Mouse (Mus musculus) stomach, postnatal 0 days (tissue): ENCODE results near the gene Farp1. TPM values are rescaled to one million over a fixed set of nuclear protein-coding genes. Genes with fewer than 3 reads are reported as not detected.

Source experiments
- ATAC-seq: fragments of 200-750 bp; cut with Nextera tagmentation; 2 replicates; pipeline ENCODE4 v1.8.0; 2017; ENCODE audit not compliant: low FRiP score, low TSS enrichment
- DNase-seq: peaks from one replicate; pipeline ENCODE4 v3.0.0-alpha.2; 2016; ENCODE audit warnings: low spot score
- H3K27ac ChIP-seq: fragments of 300-500 bp; sonication (generic); replicated peaks from 2 replicates; pipeline ENCODE4 v1.5.1; 2014; ENCODE audit warnings: mild to moderate bottlenecking, control low read depth
- H3K27me3 ChIP-seq: fragments of 300-500 bp; sonication (generic); 2 replicates; pipeline ENCODE4 v1.6.1; 2014; ENCODE audit warnings: low read length; ENCODE audit not compliant: control insufficient read depth, insufficient read depth
- H3K36me3 ChIP-seq: fragments of 300-500 bp; sonication (generic); 2 replicates; pipeline ENCODE4 v1.6.1; 2014; ENCODE audit warnings: low read length, mixed read lengths; ENCODE audit not compliant: control insufficient read depth, insufficient read depth
- H3K4me1 ChIP-seq: fragments of 300-500 bp; sonication (generic); replicated peaks from 2 replicates; pipeline ENCODE4 v1.6.1; 2014; ENCODE audit warnings: antibody characterized with exemption; ENCODE audit not compliant: control insufficient read depth, insufficient read depth
- H3K4me2 ChIP-seq: fragments of 300-500 bp; sonication (generic); replicated peaks from 2 replicates; pipeline ENCODE4 v1.6.1; 2014; ENCODE audit warnings: low read depth, mild to moderate bottlenecking, control low read depth, moderate library complexity
- H3K4me3 ChIP-seq: fragments of 300-500 bp; sonication (generic); 2 replicates; pipeline ENCODE4 v1.5.1; 2014; ENCODE audit warnings: low read depth, low read length, control low read depth
- H3K9ac ChIP-seq: fragments of 300-500 bp; sonication (generic); 2 replicates; pipeline ENCODE4 v1.6.1; 2014; ENCODE audit warnings: mild to moderate bottlenecking, low read length, control low read depth, mixed read lengths
- H3K9me3 ChIP-seq: fragments of 300-500 bp; sonication (generic); 2 replicates; pipeline ENCODE4 v1.6.1; 2016; ENCODE audit warnings: low read length; ENCODE audit not compliant: control insufficient read depth
- CTCF ChIP-seq: IDR thresholded peaks from 2 replicates; pipeline ENCODE4 v1.5.1; 2016; ENCODE audit warnings: antibody characterized with exemption, low read depth, mild to moderate bottlenecking, moderate library complexity
- EP300 ChIP-seq: optimal IDR thresholded peaks from 2 replicates; pipeline ENCODE3; 2016; ENCODE audit warnings: antibody characterized with exemption
- WGBS: fragments of 180-500 bp; shearing (Covaris S2); extraction: QIAGEN DNeasy Blood & Tissue Kit; methylation state at CpG from one replicate; pipeline ENCODE4 v1.1.7; 2014; 5-methylcytosine and 5-hydroxymethylcytosine counted together
- polyA plus RNA-seq: library from polyadenylated mRNA; unstranded; fragments of >200 nt; fragmentation: Nextera tagmentation; extraction: Ambion mirVana; gene quantifications from 2 replicates; pipeline ENCODE4 v1.2.1, GENCODE M21; 2015

The Farp1 gene
- polyA plus RNA-seq, 1 experiment from 2014 or later: 4.6 TPM

DNA sequence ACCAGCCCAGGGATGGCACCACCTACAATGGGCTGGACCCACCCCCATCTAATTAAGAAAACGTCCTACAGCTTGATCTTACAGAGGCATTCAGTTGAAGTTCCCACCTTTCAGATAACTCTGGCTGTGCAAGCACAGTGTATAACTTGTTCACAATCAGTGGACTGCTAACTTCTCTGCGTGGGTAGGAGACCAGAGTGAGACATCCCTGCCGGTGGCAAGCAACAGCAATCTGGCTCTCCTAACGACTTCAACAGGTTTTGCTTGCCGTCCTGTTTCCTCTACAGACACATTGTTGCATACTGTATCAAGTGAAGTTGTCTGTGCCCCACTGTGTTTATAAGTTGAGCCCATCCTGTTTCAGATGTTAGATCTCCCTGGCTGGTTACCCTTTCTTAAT lies 45.7 kb downstream of the Farp1 start:
- H3K27me3 ChIP-seq: no peaks in the 10 kb centered on the region
- no peak overlapping the region for H3K9ac ChIP-seq
- no peaks in the 10 kb centered on the region for H3K9me3 ChIP-seq
- no peak overlapping the region for H3K4me2 ChIP-seq
- 77% methylated on average over 5 of the region's 5 CpGs for WGBS
- no peaks in the 10 kb centered on the region for H3K4me1 ChIP-seq
- TF ChIP-seq CTCF (no peak), EP300 (no peak)
- no peak overlapping the region for H3K27ac ChIP-seq
- no peaks in the 10 kb centered on the region; the same call in 1 of the 2 replicates for H3K36me3 ChIP-seq
- no peak overlapping the region for H3K4me3 ChIP-seq
- ATAC-seq (no peak), DNase-seq (no peak)

DNA sequence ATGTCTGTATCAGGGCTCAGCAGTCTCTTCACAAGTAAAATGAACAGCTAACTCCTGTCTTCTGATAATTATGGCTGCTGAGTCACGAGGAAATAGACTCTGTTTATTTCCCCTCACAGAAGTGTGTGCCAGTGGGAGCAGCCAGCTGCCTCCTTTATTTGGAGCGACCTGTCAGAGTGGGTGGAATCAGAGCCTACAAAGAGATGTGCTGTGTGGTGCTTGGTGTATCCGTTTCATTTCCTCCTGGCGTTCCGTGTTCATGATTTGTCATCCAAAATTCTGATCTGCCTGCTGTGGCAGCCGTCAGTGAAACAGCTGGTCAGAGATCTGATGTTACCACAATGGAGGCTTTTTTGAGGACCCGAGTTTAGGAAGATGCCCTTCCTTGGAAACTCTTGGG lies 47.3 kb downstream of the Farp1 start:
- WGBS: 11% methylated on average over 7 of the region's 7 CpGs
- Histone ChIP-seq H3K9ac (no peak overlapping the region), H3K4me3 (no peak overlapping the region), H3K27me3 (no peaks in the 10 kb centered on the region), H3K27ac (peak overlapping the region; percentile 49; the same call in 1 of the 2 replicates), H3K36me3 (no peaks in the 10 kb centered on the region; the same call in 1 of the 2 replicates), H3K4me1 (no peaks in the 10 kb centered on the region), H3K4me2 (no peak overlapping the region), H3K9me3 (no peaks in the 10 kb centered on the region)
- DNase-seq (no peak), ATAC-seq (peak; percentile 87)
- no peak for TF ChIP-seq EP300
- TF ChIP-seq CTCF: no peak

DNA sequence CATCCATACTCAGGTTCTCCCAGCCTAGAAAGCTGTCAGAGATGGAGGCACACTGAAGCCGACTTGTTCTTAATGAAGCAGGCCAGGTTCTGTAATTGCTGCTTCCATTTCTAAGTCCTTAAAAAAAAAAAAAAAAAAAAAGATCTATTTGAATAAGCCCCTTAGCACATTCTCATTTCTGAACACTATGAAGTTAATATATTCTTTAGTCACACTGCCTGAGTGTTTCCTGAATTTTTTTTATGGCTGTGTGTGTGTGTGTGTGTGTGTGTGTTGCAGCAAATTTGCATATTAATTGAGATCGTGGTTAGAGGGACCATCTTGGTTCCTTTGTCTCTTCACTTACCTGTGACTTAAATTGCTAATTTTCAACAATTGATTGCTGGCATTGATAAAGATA lies 47.8 kb downstream of the Farp1 start:
- no peaks in the 10 kb centered on the region for H3K27me3 ChIP-seq
- no peak overlapping the region for H3K4me3 ChIP-seq
- TF ChIP-seq CTCF (no peak), EP300 (no peak)
- no peaks in the 10 kb centered on the region for H3K4me1 ChIP-seq
- no peaks in the 10 kb centered on the region for H3K9me3 ChIP-seq
- no peak for ATAC-seq
- H3K9ac ChIP-seq: no peak overlapping the region
- H3K4me2 ChIP-seq: no peak overlapping the region
- 72% methylated on average over 2 of the region's 2 CpGs for WGBS
- H3K27ac ChIP-seq: peak overlapping the region; percentile 49; the same call in 1 of the 2 replicates
- H3K36me3 ChIP-seq: no peaks in the 10 kb centered on the region; the same call in 1 of the 2 replicates
- no peak for DNase-seq

DNA sequence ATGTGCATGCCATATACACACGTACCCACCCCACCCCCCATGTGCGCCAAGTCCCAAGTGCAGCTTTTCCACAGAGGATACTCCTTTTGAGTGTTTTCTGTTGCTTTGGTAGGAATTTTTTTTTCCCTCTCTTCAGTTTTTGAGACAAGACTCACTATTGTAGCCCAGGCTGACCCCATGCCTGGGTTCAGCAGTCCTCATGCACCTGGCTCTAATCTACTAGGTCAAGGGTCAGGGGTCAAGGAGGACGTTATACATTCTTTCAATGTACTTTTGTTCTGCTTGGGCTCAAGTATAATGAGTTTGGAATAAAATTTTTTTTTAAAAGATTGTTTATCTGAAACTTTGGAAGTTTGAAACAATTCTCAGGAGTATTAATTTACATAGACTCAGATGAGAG lies 48.4 kb downstream of the Farp1 start:
- Histone ChIP-seq H3K4me3 (no peak overlapping the region), H3K4me1 (no peaks in the 10 kb centered on the region), H3K9me3 (no peaks in the 10 kb centered on the region), H3K9ac (no peak overlapping the region), H3K27me3 (no peaks in the 10 kb centered on the region), H3K4me2 (no peak overlapping the region), H3K27ac (no peak overlapping the region), H3K36me3 (no peaks in the 10 kb centered on the region; the same call in 1 of the 2 replicates)
- TF ChIP-seq CTCF (no peak), EP300 (no peak)
- ATAC-seq (no peak), DNase-seq (no peak)
- 81% methylated on average over 3 of the region's 3 CpGs for WGBS

GRCm38 (mm10) chr14:121092517-121092916 lies 57.5 kb downstream of the Farp1 start:
- Histone ChIP-seq H3K9me3 (no peaks in the 10 kb centered on the region; the same call in 1 of the 2 replicates), H3K4me3 (no peak overlapping the region), H3K27ac (no peak overlapping the region), H3K27me3 (no peaks in the 10 kb centered on the region), H3K4me1 (no peaks in the 10 kb centered on the region), H3K9ac (no peak overlapping the region), H3K36me3 (no peaks in the 10 kb centered on the region; the same call in 1 of the 2 replicates), H3K4me2 (no peak overlapping the region)
- DNase-seq (no peak), ATAC-seq (no peak)
- no peak for TF ChIP-seq CTCF
- no peak for TF ChIP-seq EP300
- WGBS: 62% methylated on average over 9 of the region's 9 CpGs

DNA sequence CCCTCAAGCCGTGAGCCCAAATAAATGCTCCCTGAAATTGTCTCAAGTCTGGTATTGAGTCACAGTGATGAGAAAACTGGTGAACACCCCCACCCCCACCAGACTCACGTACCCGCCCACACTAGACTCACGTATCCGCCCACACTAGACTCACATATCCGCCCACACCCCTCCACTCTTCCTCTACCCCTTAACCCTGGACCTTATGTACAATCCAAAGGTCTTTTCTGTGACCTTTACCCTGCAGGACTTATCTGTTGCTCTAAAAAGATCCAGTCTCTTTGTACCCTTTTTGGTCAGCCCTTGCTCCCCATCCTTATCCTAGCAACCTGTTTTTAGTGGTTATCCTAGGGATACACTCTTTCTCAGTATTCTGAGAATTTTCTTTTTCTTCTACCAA lies 58.9 kb downstream of the Farp1 start:
- Histone ChIP-seq H3K4me2 (no peak overlapping the region), H3K9me3 (no peaks in the 10 kb centered on the region; the same call in 1 of the 2 replicates), H3K4me3 (no peak overlapping the region), H3K9ac (no peak overlapping the region), H3K4me1 (no peaks in the 10 kb centered on the region), H3K27me3 (no peaks in the 10 kb centered on the region), H3K36me3 (no peaks in the 10 kb centered on the region; the same call in 1 of the 2 replicates), H3K27ac (no peak overlapping the region)
- no peak for TF ChIP-seq CTCF
- no peak for TF ChIP-seq EP300
- no peak for ATAC-seq
- DNase-seq: no peak
- WGBS: 89% methylated on average over 6 of the region's 6 CpGs
